Mouse (Mus musculus) bone marrow macrophage, adult 2 months (primary cell): Measurements from ENCODE around the gene Olfr1392.

Source experiments
- CTCF ChIP-seq: IDR thresholded peaks from 2 replicates; pipeline ENCODE4 v1.5.1; 2012; ENCODE audit warnings: low read depth, mild to moderate bottlenecking, low read length, moderate library complexity
- POLR2A ChIP-seq: IDR thresholded peaks from 2 replicates; pipeline ENCODE4 v1.6.1; 2012; ENCODE audit warnings: mild to moderate bottlenecking, low read depth, low read length, borderline replicate concordance

DNA sequence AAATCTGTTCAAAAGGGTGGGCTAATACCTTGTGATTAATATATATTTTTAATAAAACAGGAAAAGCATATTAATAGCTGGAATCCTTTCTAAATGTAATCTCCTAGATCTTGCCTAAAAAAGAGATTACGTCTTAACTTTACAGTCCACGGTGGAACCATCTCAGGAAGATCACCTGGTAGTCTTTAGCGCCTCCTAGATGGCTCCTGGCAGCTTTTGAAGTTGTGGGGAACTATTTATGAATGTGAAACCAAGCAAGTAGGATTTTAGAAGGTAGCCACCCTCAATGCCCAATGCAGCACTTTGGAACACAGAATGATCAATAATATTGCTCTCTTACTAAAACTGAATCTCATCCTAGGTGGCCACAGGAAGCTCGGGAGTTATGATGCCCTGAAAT lies 44.2 kb upstream of the Olfr1392 start:
- TF ChIP-seq CTCF: no peak
- TF ChIP-seq POLR2A: no peak
